Mouse (Mus musculus): ENCODE results near the gene Tspan31.

Gene Tspan31

DNA sequence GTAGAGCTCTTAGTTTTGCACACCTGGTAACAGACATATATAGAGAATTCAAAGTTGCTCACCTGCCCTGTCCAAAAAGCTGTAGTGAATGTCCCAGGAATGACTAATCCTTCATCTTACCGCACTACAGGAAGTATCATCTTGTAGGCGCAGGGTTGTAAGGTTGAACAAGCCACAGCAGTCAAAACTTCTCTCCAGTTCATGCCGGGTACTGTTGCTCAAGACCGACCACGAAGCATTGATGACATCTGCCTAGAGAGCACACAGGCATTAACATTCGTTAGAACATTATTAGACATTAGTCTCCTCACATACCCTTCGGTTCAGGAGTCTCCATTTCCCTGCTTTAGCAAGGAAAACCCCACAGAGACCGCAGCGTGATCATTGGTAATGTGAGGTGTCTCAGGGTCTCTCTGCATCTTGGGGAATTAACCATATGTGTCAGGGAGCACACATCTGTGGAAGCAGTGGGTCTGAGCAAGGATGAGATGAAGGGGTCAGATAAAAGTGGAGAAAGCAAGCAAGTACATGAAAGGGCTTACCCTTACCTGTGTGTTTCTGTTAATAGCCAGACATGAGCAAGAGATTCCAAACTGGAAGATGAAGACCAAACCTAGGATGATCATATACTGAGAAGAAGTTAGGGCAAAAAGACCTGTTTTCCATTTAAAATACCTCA is 1.6 kb downstream of the Tspan31 start:
- in situ Hi-C loops (cut with MboI, MseI): loop anchor here (25.0 kb wide), 1 partner anchor 594 kb away; the partner anchor contains the start of genes Nab2 and Nemp1

DNA sequence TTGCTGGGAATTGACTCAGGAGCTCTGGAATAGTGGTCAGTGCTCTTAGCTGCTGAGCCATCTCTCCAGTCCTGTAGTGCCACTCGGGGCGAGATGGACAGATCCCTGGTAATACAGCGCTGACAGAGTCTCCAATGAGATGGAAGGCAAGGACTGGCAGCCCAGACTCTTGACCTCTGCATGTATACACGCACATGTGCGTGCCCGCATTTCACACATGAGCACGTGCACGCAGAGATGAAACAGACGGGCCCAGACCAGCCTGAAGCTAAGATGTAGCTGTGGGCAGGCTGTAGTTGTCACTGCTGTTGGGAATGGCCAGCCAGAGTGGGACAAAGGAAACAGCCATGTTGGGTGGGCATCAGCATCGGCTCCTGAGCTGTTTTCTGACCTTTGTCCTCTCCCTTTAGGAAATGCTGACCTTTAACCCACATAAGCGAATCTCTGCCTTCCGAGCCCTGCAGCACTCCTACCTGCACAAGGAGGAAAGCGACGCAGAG is 3.5 kb downstream of the Tspan31 start:
- in situ Hi-C loops (cut with MboI, MseI): loop anchor here (25.0 kb wide), 1 partner anchor 596 kb away; the partner anchor contains the start of genes Nab2 and Nemp1

DNA sequence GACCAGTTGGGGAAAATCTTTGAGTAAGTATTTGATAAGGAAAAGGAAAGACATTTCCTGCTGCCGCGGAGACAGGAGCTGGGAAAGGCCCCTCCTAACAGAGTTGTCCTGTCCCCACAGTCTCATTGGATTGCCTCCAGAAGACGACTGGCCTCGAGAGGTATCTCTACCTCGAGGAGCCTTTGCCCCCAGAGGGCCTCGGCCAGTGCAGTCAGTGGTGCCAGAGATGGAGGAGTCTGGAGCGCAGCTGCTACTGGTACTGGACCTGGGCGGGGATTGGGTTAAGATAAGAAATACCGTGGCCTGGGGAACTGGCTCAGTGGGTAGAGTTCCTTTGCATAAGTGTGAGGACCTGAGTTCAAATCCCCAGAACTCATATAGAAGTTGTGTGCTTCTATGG is 4.1 kb downstream of the Tspan31 start:
- in situ Hi-C loops (cut with MboI, MseI): loop anchor here (25.0 kb wide), 1 partner anchor 596 kb away; the partner anchor contains the start of genes Nab2 and Nemp1

DNA sequence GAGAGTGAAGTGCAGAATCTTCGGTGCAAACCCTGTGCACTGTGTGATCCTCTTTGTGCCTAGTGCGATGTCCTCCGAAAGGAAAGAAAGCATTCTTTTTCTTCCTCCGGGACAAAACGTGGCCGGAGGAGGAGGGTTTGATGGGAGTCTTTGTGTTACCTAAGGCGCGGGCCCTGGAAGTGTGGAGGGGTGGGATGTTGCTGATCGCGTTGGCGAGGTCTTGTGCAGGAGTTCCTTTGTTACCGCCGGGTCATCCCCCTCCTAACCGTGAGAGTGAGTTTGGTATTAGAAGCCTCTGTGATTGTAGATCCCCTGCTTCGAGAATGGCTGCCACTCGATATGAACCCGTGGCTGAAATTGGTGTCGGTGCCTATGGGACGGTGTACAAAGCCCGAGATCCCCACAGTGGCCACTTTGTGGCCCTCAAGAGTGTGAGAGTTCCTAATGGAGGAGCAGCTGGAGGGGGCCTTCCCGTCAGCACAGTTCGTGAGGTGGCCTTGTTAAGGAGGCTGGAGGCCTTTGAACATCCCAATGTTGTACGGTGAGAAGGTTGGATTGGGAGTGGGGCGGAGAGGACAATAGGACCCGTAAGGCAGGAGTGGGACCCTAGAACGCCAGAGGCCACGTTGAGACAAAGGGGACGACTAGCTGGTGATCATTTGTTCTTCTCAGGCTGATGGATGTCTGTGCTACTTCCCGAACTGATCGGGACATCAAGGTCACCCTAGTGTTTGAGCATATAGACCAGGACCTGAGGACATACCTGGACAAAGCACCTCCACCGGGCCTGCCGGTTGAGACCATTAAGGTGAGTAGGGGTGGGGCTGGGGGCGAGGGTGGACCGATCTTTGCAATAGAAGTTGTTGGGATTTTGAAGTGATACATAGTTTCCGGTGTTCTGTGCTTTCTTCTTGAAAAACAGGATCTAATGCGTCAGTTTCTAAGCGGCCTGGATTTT is 5.9 kb downstream of the Tspan31 start:
- in situ Hi-C loops (cut with MboI, MseI): loop anchor here (25.0 kb wide), 1 partner anchor 598 kb away; the partner anchor contains the start of genes Nab2 and Nemp1

DNA sequence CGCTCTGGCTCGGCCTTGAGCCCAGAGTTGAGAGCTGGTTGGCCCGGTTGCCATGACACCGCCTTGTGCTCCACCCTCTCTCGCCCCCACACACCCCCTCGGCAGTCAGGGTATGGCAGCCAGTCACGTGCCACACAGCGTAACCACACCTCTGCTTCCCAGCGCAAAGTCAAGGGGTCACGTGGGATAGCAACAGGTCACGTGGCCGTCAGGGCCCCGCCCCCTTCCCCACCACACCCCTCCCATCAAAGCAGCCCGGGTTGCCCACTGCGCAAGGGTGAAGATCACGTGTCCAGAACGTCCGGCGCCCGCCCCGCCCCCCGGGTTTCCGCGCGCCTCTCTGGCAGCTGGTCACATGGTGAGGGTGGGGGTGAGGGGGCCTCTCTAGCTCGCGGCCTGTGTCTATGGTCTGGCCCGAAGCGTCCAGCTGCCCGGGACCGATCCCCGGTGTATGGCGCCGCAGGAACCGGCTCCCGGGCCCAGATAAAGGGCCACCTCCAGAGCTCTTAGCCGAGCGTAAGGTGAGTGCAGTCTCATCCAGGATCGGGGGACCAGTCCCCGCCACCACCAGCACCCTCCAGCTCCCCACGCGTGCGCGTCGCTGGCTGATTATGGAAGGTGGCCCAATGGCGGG is 6.7 kb downstream of the Tspan31 start, which contains the start of gene Cdk4:
TSS of gene Cdk4 (plus strand) at position 296 of the 634 bp plus-strand sequence.
- in situ Hi-C loops (cut with MboI, MseI): loop anchor here (25.0 kb wide), 1 partner anchor 599 kb away; the partner anchor contains the start of genes Nab2 and Nemp1

DNA sequence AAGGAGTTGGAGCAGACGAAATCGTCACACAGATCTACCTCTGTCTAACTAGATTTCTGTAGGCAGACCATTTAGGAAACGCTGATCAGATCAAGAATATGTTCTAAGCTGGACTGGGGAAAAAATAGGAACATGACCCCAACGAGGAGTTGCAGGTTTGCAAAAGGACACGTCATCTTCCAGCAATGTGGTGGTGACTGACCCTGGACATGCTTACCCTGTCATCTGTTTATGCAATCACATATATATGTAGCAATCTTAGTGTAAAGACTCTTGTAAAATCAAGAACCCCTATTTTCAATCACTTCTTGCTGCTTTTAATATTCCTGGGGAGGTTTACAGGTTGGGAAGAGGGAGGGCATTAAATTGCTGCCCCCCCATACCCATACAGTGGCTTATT is 7.6 kb downstream of the Tspan31 start:
- in situ Hi-C loops (cut with MboI, MseI): loop anchor here (25.0 kb wide), 1 partner anchor 600 kb away; the partner anchor contains the start of genes Nab2 and Nemp1

DNA sequence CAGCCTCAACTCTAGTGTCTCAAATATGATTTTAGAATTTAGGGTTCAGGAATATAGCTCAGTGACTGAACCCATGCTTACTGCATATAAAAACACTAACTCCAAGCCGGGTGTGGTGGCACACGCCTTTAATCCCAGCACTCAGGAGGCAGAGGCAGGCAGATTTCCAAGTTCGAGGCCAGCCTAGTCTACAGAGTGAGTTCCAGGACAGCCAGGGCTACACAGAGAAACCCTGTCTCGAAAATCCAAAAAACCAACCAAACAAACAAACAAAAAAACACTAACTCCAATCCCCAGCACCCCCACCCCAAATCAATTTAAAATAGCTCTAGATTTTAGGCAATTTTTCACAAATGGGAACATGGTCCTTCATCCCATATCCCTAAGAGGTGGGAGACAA is 8.0 kb downstream of the Tspan31 start:
- in situ Hi-C loops (cut with MboI, MseI): loop anchor here (25.0 kb wide), 1 partner anchor 600 kb away; the partner anchor contains the start of genes Nab2 and Nemp1

DNA sequence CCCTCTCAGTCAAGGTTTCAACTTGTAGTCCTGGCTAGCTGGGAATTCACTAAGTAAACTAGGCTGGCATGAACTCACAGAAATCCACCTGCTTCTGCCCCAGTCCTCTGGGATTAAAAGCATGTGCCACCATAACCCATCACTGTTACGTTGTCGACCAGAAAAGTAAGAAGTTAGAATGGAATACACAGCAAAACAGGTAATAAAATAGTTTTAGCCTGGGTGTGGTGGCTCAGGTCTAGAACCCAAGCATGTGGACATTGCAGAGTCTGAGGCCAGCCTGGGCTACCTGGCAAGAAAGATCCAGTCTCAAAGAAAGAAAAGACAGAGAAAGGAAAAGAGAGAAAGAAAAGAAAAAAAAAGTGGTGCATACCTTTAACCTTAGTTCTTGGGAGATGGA is 8.6 kb downstream of the Tspan31 start:
- in situ Hi-C loops (cut with MboI, MseI): loop anchor here (25.0 kb wide), 1 partner anchor 601 kb away; the partner anchor contains the start of genes Nab2 and Nemp1

DNA sequence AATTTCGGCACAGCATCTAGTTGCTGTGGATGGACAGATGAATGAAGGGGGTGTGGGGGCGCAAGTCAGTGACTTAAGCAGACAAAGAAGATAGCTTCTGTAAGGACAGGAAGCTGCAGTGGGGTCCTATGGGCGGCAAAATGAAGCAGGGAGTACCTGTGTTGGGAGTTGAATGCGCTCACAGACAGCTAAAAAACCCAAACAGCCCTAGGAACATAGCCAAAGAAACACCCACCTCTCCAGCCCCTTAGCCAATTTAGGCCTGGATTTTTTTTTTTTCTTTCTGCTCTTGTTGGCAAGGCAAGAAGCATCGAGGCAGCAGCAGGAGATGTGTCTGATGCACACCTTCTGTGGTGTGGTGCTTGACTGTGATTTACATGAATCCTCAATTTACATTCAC is 9.0 kb downstream of the Tspan31 start:
- in situ Hi-C loops (cut with MboI, MseI): loop anchor here (25.0 kb wide), 1 partner anchor 601 kb away; the partner anchor contains the start of genes Nab2 and Nemp1

DNA sequence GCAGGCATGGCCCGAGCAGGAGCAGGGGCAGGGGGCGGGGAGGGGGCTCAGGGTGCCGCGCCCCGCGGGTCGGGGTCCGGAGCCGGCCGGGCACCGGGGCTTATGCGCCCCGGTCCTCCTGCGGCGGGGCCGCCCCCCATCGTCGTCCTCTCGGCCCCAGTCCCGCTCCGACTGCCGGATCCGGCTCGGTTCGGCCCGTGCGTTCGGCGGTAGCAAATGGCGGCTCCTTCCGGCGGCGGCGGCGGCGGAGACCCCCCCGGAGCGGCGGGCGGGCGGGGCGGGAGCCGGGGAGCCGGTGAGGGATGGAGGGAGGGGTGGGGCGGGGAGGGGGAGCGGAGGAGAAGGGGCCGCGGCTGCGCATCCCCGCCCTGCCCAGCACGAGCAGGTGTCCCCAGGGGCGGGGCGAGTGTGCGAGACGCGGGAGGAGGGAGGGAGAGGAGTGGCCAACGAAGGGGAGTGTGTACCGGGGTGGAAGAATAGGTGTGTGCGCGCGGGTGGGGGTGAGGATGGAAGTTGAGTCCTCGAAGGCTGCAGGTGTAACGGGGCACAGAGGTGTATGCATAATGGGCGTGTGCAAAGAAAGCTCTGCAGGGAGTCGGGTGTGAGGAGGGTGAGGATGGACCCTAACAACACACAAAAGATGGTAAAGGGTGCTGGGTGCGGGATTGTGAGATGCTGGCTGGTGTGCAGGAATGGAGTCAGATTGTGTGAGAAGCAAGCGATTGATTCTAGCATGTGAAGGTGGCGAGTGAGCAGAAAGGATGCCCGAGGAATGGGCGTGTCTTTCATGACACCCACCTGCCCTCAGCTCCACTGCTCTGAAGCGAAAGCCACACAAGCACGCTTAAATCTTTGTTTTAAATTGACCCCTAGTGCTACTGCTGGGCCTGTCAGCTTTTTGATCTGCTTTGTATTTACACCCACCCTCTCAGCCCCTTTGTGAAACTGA is 9.8 kb downstream of the Tspan31 start, which contains the start of gene March9:
TSS of gene March9 (minus strand) at position 217 of the 949 bp plus-strand sequence.
- in situ Hi-C loops (cut with MboI, MseI): loop anchor here (25.0 kb wide), 1 partner anchor 602 kb away; the partner anchor contains the start of genes Nab2 and Nemp1

DNA sequence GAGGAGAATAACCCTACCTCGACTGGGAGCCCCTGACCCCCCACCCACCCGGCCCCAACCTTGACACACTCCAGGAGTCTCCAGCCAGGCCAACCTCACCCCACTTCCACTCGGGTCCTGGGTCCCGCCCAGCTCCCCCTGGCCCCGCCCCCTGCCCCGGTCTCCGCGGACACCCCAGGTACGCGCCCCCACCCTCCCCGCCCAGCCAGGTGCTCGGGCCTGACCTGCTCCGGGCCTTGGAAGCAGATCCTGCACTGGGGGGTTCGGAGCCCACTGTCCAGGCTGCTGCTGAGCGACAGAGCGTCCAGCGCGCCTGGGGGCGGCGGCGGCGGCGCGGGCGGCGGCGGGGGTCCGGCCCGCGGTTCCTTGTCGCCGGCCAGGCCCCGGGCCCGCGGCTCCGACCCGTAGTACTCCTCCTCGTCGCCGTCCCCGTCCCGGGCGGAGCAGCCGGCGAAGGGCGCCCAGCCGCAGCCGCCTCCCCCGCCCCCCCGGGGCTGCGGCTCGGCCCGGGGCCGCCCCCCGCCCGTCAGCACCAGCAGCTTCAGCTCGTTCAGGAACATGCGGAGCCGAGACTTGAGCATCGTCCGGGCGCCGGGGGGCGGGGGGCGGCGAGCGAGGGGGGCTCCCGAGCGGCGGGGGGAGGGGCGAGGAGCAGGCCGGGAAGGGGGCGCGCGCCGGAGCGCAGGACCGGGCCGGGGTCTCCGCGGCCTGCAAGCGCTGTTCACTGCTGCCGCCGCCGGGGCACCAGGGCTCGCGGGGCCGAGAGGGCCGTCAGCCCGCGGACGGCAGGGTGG is 10.7 kb downstream of the Tspan31 start:
- in situ Hi-C loops (cut with MboI, MseI): loop anchor here (25.0 kb wide), 1 partner anchor 603 kb away; the partner anchor contains the start of genes Nab2 and Nemp1

DNA sequence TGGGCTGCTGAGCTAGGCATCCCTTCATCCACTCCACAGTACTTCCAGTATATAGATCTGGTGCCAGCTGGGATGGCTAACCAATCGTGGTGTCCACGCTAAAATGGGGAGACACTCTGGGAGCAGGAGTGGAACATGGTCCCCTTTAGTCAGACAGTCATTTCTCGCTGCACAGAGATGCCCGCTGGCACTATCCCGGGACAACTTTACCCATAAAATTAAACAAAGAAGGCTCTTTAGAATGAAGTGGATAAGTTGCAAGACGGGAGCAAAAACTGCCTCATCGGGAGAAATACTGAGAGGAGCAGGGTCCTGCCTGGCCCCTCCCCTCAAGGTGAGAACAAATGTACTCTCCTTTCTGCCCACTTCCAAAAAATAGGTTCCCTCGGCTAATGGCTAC is 11.4 kb downstream of the Tspan31 start:
- in situ Hi-C loops (cut with MboI, MseI): loop anchor here (25.0 kb wide), 1 partner anchor 604 kb away; the partner anchor contains the start of genes Nab2 and Nemp1

DNA sequence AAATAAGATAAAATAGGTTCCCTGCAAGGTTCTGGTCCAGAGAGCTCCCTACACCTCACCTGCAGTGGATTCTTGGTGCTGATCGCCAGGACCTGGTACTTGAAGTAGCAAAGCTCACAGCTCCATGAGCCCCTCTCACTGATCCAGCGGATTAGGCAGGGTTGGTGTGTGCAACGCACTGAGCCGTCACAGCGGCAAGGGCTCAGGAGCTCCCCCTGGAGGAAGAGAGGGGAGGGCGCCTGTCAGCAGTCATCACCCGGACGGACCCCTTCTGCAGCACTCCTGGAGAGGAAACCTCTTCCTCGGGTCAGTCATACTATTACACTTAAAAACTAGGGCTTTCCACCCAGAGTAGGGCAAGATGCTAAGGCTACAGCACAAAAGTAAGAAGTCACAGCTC is 11.9 kb downstream of the Tspan31 start:
- in situ Hi-C loops (cut with MboI, MseI): loop anchor here (25.0 kb wide), 1 partner anchor 604 kb away; the partner anchor contains the start of genes Nab2 and Nemp1

DNA sequence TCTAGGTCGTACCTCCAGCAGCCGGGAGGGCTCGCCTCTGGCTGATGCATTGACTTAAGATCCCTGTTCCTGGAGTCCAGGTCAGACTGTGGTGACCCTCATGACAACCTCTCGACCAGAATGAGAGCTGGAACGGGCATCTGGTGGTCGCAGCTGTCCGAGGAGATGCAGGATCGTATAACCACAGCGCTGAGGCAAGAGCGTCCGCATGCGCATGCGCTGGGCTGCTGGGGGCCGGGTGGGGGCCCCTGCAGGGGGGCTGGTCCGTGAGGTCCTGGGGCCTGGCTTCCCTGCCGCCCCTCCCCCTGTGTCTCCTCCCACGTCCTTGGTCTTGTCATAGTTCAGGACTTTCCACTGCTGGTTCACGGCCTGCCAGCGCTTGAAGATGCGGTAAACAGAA is 13.6 kb downstream of the Tspan31 start:
- in situ Hi-C loops (cut with MboI, MseI): loop anchor here (25.0 kb wide), 1 partner anchor 606 kb away; the partner anchor contains the start of genes Nab2 and Nemp1

DNA sequence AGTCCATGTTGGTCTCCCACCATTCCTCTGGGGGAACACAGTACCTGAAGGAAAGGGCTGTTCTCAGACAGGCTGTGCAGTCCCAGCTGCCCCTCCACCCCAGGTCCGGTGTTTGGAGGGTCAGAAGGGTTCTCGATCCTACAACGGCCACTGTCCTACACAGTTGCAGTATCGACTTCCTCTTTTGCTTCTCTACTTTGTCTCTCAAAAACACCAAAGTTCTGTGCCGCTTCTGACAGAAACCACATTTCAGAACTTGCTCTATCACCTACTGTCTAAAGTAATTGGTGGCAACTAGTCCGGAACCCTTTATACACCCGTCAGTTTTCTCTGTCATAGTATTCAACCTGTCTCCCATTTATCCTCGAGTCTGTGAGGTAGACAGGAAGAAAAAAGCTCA is 14.7 kb downstream of the Tspan31 start:
- in situ Hi-C loops (cut with MboI, MseI): loop anchor here (25.0 kb wide), 1 partner anchor 607 kb away; the partner anchor contains the start of genes Nab2 and Nemp1

DNA sequence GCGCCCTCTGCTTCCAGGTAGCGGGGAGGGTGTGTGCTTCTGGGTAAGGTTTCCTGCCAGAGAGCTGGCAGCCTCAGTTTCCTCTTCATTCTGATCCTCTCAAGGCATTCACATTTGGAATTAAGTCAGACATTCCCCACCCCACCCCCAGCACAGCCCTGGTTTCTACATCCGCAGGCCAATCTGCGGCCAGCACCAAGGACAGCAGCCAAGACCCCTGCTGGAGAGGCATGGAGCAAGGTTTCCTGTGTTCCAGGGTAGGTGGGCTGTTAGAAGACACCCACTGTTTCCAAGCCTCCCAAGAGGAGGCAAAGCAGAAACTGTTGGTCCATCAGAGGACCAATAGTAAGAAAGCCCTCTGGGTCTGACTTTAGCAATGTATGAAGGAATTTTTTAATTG is 15.4 kb downstream of the Tspan31 start:
- in situ Hi-C loops (cut with MboI, MseI): loop anchor here (25.0 kb wide), 1 partner anchor 608 kb away; the partner anchor contains the start of genes Nab2 and Nemp1

DNA sequence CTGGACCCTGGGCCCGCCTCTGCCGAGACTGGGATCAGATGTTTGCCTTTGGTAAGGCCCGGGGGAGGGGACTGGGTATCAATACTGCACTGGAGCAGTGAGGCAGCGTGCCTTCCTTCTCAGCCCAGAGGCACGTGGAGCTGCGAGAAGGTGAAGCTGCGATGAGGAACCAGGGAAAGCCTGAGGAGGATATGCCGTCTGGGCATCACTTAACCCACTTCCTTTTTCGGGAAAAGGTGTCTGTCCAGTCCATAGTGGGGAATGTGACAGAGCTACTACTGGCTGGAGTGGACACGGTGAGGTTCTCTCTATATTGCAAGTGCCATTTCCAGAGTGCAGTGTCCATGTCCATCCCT is 20.0 kb downstream of the Tspan31 start:
- in situ Hi-C loops (cut with MboI, MseI): loop anchor here (25.0 kb wide), 1 partner anchor 612 kb away; the partner anchor contains the start of genes Nab2 and Nemp1
